Mouse (Mus musculus) hindbrain, embryonic 14.5 days (tissue): ENCODE data around the gene Phf21b. TPM values are rescaled to one million over a fixed set of nuclear protein-coding genes. Genes with fewer than 3 reads are reported as not detected.
"Not testable (repeated sequence)": the region's sequence is repeated elsewhere in the genome, so short reads cannot be mapped to it uniquely, and the experiment has no call there.

Experiments used
- ATAC-seq: fragments of 200-750 bp; cut with Nextera tagmentation; 2 replicates; pipeline ENCODE4 v1.8.0; 2017; ENCODE audit warnings: moderate number of reproducible peaks, mild to moderate bottlenecking, moderate TSS enrichment, moderate library complexity; ENCODE audit not compliant: low FRiP score
- DNase-seq: peaks from one replicate; pipeline ENCODE4 v3.0.0-alpha.2; 2015; ENCODE audit warnings: low spot score
- H3K27ac ChIP-seq: fragments of 300-500 bp; sonication (generic); 2 replicates; pipeline ENCODE4 v1.5.1; 2014; ENCODE audit warnings: mild to moderate bottlenecking, moderate library complexity
- H3K27me3 ChIP-seq: fragments of 300-500 bp; sonication (generic); 2 replicates; pipeline ENCODE4 v1.6.1; 2014; ENCODE audit warnings: mild to moderate bottlenecking, low read length, mixed read lengths; ENCODE audit not compliant: control insufficient read depth, insufficient read depth
- H3K36me3 ChIP-seq: fragments of 300-500 bp; sonication (generic); replicated peaks from 2 replicates; pipeline ENCODE4 v1.6.1; 2014; ENCODE audit not compliant: control insufficient read depth, insufficient read depth
- H3K4me1 ChIP-seq: fragments of 300-500 bp; sonication (generic); replicated peaks from 2 replicates; pipeline ENCODE4 v1.6.1; 2014; ENCODE audit warnings: antibody characterized with exemption, low read length, mixed read lengths; ENCODE audit not compliant: control insufficient read depth, insufficient read depth
- H3K4me2 ChIP-seq: fragments of 300-500 bp; sonication (generic); replicated peaks from 2 replicates; pipeline ENCODE4 v1.6.1; 2014; ENCODE audit warnings: mild to moderate bottlenecking, moderate library complexity
- H3K4me3 ChIP-seq: fragments of 300-500 bp; sonication (generic); replicated peaks from 2 replicates; pipeline ENCODE4 v1.5.1; 2014; ENCODE audit warnings: mild to moderate bottlenecking, low read length
- H3K9ac ChIP-seq: fragments of 300-500 bp; sonication (generic); 2 replicates; pipeline ENCODE4 v1.6.1; 2014
- H3K9me3 ChIP-seq: fragments of 300-500 bp; sonication (generic); 2 replicates; pipeline ENCODE4 v1.6.1; 2016; ENCODE audit warnings: low read length; ENCODE audit not compliant: control insufficient read depth
- WGBS: fragments of 180-500 bp; shearing (Covaris S2); extraction: QIAGEN DNeasy Blood & Tissue Kit; methylation state at CpG from one replicate; pipeline ENCODE4 v1.1.7; 2014; 5-methylcytosine and 5-hydroxymethylcytosine counted together
- polyA plus RNA-seq: library from polyadenylated mRNA; unstranded; fragments of >200 nt; fragmentation: Nextera tagmentation; extraction: Ambion mirVana; gene quantifications from 2 replicates; pipeline ENCODE4 v1.2.1, GENCODE M21; 2014

Phf21b gene
- 5.8 and 8.8 TPM in 2 replicates for polyA plus RNA-seq

DNA sequence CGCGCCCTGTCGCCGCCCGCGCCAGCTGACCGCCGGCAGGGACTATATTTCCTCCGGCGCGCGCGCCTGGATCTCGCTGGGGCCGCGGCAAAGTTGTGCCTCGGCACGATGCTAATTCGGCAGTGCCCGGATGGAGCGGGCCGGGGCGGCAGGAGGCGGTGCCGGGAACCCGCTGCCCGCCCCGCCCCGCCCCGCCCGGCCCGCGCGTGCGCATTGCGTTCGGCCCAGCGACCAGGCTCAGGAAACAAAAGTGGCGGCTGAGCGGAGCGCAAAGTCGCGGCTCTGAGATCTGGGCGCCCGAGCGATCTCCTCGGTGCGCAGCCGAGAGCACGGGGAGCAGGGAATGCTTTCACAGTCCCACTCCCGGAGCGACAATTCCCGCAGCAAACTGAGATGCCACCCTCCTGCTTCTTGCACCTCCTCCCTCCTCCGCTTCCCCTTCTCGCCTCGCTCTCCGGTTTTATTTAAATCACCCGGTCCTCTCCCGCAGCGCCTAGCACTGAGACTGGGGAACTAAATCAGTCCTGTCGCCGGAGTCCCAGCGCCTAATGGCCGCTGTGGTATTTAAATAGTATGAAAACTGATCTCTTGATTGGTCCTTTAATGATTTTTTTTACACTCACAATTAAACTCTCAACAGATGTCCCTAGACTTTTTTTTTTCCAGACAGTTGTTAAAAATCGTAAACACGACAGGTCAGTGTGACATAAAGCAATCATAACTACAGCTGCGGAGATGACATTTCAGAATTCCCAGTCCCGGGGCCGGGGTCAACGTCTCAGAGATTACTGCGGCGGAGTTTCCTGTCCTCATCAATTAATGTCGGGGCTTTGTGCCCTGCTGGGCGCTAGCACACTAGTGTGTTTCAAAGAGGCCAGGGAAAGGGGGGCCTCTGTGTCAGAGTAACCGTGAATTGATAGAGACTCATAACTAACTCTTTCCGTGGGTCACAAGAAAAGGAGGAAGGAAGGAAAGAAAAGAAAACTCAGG, at the start of gene Phf21b:
TSS of gene Phf21b (minus strand) at position 44 of the 990 bp plus-strand sequence.
- Histone ChIP-seq H3K9ac (peak within 1 kb of the TSS; percentile 88), H3K36me3 (no peaks in the 10 kb centered on the region), H3K27ac (peak within 1 kb of the TSS; percentile 96), H3K4me3 (peak within 1 kb of the TSS; percentile 76), H3K4me2 (peak within 1 kb of the TSS; percentile 96), H3K9me3 (no peaks in the 10 kb centered on the region), H3K27me3 (no peaks in the 10 kb centered on the region), H3K4me1 (peaks cover 27% of the 10 kb centered on the region)
- DNase-seq = peak; percentile 91
- WGBS = under 1% methylated on average over 75 of the region's 76 CpGs
- peak; percentile 67 for ATAC-seq

DNA sequence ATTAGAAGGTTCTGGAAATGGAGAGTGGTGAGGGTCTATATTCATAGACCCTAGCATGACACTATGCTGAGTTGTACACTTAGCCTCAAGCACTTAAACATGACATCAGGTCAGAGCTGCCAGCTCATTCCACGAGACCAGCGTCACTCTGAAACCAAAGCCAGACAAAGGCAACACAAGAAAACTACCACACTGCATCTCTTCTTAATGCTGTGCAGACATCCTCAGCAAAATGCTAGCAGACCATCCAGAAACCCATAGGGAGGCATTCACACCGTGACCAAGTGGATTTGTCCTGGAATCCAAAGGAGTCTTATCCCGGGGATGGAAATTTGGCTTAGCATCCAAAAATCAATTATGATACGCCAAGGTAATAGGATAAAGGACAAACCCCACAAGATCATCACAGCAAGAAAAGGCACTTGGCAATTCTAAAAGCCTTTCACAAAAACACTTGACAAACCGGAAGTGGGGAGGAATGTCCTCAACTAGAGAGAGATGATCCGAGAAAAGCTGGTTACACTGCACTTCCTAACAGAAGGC, 48.1 kb upstream of the Phf21b start:
- no peaks in the 10 kb centered on the region for H3K9me3 ChIP-seq
- H3K27ac ChIP-seq = no peak overlapping the region
- no peak for ATAC-seq
- no peak overlapping the region for H3K4me3 ChIP-seq
- no peak overlapping the region for H3K4me2 ChIP-seq
- DNase-seq = no peak
- H3K36me3 ChIP-seq = no peaks in the 10 kb centered on the region
- peaks cover 6% of the 10 kb centered on the region for H3K4me1 ChIP-seq
- 49% methylated on average over 7 of the region's 7 CpGs for WGBS
- H3K9ac ChIP-seq = no peak overlapping the region
- H3K27me3 ChIP-seq = no peaks in the 10 kb centered on the region

DNA sequence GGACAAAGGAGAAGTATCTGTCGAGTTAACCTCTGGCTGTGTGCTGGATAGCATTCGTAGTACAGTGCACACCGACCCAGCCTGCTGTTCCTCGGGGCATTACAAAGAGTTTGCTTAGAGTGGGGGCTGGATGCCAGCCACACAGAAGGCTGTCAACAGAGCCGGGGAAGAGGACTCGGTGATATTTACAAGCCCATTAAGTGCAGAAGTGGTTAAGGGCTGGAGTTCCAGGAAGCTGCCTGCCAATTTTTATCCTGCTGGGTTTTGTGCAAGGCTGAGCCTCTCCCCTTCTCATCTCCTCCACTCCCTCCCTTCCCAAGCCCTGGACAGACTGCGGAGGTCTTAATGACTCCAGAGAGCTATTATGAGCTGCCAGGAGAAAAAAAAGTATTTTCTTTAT, 42.2 kb upstream of the Phf21b start:
- Histone ChIP-seq H3K4me2 (peak overlapping the region; percentile 33), H3K27me3 (no peaks in the 10 kb centered on the region), H3K27ac (peak overlapping the region; percentile 64), H3K4me1 (peaks cover 17% of the 10 kb centered on the region), H3K4me3 (no peak overlapping the region), H3K36me3 (no peaks in the 10 kb centered on the region), H3K9me3 (0 out of 2 replicates have a peak, but pooled peaks cover 2% of the 10 kb centered on the region), H3K9ac (no peak overlapping the region)
- ATAC-seq (peak; percentile 59; the same call in 1 of the 2 replicates), DNase-seq (peak; percentile 59)
- 31% methylated on average over 7 of the region's 7 CpGs for WGBS

DNA sequence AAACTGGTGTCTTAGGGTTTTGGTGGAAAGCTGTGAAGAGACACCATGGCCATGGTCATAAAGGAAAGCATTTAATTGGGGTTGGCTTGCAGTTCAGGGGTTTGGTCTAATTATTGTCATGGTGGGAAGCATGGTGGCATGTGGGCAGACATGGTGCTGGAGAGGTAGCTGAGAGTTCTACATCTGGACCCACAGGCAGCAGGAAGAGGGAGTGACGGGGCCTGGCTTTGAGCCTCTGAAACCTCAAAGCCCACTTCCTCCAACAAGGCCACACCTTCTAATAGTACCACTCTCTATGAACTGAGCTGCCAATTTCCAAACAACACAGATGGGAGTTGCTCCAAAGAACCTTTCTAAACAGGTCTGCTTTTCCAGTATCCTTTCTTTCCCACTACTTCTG, 40.8 kb upstream of the Phf21b start:
- Histone ChIP-seq H3K9me3 (0 out of 2 replicates have a peak, but pooled peaks cover 2% of the 10 kb centered on the region), H3K27ac (no peak overlapping the region), H3K36me3 (no peaks in the 10 kb centered on the region), H3K4me2 (no peak overlapping the region), H3K4me1 (peaks cover 14% of the 10 kb centered on the region), H3K4me3 (no peak overlapping the region), H3K9ac (no peak overlapping the region), H3K27me3 (no peaks in the 10 kb centered on the region)
- WGBS = 84% methylated on average over 1 of the region's 1 CpGs
- no peak for ATAC-seq
- no peak for DNase-seq

DNA sequence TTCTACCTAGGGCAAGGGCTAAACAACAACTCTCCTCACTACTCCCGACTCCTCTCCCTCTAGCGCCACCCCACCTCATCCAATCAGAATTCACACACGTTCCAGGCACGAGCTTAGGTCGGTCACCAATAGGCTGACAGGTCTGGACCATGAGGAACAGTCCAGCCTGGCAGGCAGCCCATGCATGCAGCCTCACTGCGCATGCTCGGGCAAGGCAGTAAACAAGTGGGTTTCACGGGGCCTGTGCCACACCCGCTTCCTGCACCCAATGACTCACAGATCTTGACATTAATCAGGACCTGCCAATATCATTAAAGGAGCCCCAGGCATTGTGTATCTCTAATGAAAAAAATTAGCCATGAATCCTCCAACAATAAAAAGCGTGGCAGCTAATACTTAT, 40.4 kb upstream of the Phf21b start:
- not testable (repeated sequence) for H3K4me3 ChIP-seq, H3K9me3 ChIP-seq, H3K27ac ChIP-seq, DNase-seq, H3K27me3 ChIP-seq, ATAC-seq, H3K36me3 ChIP-seq, H3K4me2 ChIP-seq, H3K9ac ChIP-seq
- peaks cover 14% of the 10 kb centered on the region for H3K4me1 ChIP-seq
- WGBS = 81% methylated on average over 10 of the region's 10 CpGs

DNA sequence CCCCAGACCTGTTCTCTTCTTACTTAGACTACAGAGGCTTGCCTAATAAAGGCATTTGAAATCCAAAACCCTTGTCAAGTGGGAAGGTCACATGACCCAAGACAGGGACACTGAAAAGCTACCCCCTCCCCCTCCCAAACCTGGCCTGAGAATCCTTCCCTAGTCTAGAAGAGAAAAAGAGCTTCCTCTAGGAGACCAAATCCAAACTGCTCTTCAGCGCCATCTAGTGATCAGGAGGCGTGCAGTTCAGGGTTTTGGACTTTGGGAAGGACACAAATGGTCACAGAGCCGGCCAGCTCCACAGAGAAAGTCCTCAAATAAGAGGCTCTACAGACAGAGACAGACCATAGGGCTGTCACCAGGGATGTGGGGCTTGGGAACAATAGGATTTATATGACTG, 35.8 kb upstream of the Phf21b start:
- 8% methylated on average over 3 of the region's 3 CpGs for WGBS
- H3K4me1 ChIP-seq = peaks cover 10% of the 10 kb centered on the region
- no peaks in the 10 kb centered on the region for H3K36me3 ChIP-seq
- no peak overlapping the region for H3K4me2 ChIP-seq
- ATAC-seq = no peak
- no peak overlapping the region for H3K9ac ChIP-seq
- no peaks in the 10 kb centered on the region for H3K27me3 ChIP-seq
- H3K9me3 ChIP-seq = 0 out of 2 replicates have a peak, but pooled peaks cover 2% of the 10 kb centered on the region
- no peak overlapping the region for H3K4me3 ChIP-seq
- H3K27ac ChIP-seq = no peak overlapping the region
- peak; percentile 91 for DNase-seq

DNA sequence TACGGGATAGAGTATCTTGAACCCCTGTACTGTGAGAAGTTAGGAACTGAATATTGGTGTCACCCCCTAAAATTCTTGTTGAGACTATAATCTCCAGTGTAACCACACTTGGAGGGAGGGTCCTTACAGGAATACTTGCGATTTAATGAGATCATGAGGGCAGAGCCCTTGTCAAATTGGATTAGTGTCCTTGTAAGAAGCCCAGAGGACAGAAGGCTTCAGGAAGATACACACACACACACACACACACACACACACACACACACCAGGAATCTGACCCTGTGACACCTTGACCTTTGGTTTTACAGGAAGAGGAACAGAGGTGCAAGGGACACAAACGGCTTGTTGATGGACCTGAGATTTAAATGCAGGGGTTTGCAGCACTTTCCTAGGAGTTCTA, 35.4 kb upstream of the Phf21b start:
- H3K4me3 ChIP-seq = no peak overlapping the region
- no peak for DNase-seq
- WGBS = 49% methylated on average over 3 of the region's 3 CpGs
- no peak overlapping the region for H3K27ac ChIP-seq
- H3K36me3 ChIP-seq = no peaks in the 10 kb centered on the region
- H3K9me3 ChIP-seq = 0 out of 2 replicates have a peak, but pooled peaks cover 2% of the 10 kb centered on the region
- H3K9ac ChIP-seq = no peak overlapping the region
- peaks cover 10% of the 10 kb centered on the region for H3K4me1 ChIP-seq
- no peak overlapping the region for H3K4me2 ChIP-seq
- ATAC-seq = no peak
- no peaks in the 10 kb centered on the region for H3K27me3 ChIP-seq

DNA sequence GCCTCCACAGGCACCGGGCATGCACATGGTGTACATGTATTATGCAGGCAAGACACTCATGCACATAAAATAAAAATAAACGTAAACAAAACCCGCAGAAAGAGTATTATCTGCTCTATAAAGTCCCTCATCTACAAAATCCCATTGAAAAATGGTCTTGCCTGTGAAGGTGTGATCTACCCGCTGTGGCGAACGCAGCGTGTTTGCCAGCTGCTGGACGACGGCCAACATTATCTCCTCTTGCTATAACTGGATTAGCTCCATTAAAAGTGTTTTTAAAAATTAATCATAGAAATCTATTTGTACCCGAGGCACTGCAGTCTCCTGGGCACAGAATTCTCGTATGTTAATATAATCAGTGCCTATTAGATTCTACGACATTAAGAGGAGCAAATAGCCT, 32.2 kb upstream of the Phf21b start:
- Histone ChIP-seq H3K9me3 (no peaks in the 10 kb centered on the region), H3K36me3 (no peaks in the 10 kb centered on the region), H3K4me3 (no peak overlapping the region), H3K27me3 (no peaks in the 10 kb centered on the region), H3K4me2 (no peak overlapping the region), H3K4me1 (peaks cover 10% of the 10 kb centered on the region), H3K27ac (no peak overlapping the region), H3K9ac (no peak overlapping the region)
- 53% methylated on average over 12 of the region's 12 CpGs for WGBS
- ATAC-seq (no peak), DNase-seq (no peak)

DNA sequence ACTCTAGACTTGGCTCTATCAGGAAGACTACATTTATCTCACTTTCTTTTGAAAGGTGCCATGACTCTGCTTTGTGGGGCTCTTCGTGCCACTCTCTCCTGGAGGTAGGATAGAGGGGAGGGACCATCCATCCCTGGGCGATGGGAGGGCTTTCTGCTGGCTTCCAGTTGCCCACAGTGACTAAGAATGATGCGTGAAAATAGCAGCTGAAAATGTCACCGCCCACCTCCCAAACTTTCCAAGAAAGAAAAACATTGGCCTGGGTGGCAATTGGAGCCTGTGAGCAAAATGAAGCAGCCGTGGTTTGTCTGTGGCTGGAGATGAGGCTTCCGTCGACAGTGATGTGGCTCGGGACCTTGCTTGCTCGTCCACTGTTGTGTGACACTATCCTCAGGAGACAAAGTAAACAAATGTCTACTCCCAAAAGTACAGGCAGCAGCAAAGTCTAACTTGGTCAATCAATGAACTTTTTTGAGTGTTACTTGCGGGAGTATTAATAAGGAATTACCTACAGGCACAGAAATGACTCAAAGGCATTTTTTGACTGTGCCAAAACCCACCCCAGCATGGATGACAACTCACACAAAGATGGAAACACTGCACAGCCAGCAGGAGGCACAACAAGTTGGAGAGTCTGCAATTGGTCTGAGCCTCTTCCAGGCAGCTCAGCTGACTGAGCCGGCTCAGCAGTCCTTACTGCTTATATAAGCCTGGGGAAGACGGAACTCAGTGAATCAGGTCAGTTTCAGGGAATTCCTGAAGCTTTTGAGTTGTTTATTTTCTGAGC, 21.4 kb upstream of the Phf21b start:
- 84% methylated on average over 12 of the region's 12 CpGs for WGBS
- no peak overlapping the region for H3K27ac ChIP-seq
- H3K4me1 ChIP-seq = no peaks in the 10 kb centered on the region
- H3K9ac ChIP-seq = no peak overlapping the region
- DNase-seq = no peak
- no peak for ATAC-seq
- H3K36me3 ChIP-seq = no peaks in the 10 kb centered on the region
- no peak overlapping the region for H3K4me3 ChIP-seq
- no peaks in the 10 kb centered on the region for H3K27me3 ChIP-seq
- no peak overlapping the region for H3K4me2 ChIP-seq
- H3K9me3 ChIP-seq = no peaks in the 10 kb centered on the region
